Mouse (Mus musculus) liver, embryonic 14.5 days (tissue): ENCODE results near the gene Fam227a.
A peak's percentile ranks its signal among the peaks of the same experiment; 100 is the strongest.

Experiments used
- CTCF ChIP-seq: IDR thresholded peaks from 2 replicates; pipeline ENCODE4 v1.5.1; 2016; ENCODE audit warnings: antibody characterized with exemption, low read depth, control low read depth
- EP300 ChIP-seq: IDR thresholded peaks from 2 replicates; pipeline ENCODE4 v1.6.1; 2016; ENCODE audit warnings: antibody characterized with exemption, low read depth

DNA sequence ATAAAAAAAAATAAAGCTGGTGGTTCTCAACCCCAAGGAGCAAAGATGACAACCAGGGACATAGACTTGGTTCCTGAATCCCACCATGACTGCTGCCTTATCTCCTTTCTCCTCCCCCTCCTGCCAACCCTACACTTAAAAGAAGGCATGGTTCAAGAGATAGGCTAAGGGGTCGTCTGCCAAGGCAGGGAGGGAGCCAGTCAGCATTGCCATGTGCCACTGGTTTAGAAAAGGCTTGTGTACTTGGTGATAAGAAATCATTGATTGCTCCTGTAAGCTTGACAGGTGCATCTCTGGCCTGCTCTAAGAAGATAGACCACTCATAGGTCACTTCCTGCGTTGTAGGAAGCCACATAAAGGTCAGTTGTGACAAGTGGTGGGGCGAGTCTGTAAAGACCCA is 36.8 kb upstream of the Fam227a start:
- TF ChIP-seq CTCF (no peak), EP300 (peak; percentile 86)
